Mouse (Mus musculus) forelimb bud, embryonic 11.5 days (tissue): Measurements from ENCODE around the gene Tmem106c.

Source experiments
- DNase-seq: peaks from one replicate; pipeline ENCODE4 v3.0.0-alpha.2; 2012; ENCODE audit warnings: low read depth, low spot score

Gene Tmem106c

DNA sequence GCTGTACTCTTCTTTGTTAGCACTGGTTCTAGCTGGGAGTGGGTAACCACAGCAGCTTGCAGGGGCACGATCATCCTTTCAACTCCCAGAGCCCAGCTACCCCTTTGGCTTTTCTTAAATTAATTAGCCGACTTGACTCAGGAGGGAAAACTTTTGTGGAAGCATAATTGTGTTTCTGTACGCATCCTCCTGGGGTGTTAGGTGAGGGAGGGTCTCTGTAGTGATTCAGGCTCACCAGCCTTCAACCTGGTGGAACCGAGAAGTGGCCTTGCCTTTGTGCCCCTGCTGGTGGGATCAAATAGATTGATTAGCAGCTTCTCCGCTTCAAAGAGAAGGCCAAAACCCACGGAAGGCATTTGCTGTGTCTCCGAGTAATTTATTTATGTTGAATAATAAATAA, 36.0 kb downstream of the Tmem106c start:
- no peak for DNase-seq

DNA sequence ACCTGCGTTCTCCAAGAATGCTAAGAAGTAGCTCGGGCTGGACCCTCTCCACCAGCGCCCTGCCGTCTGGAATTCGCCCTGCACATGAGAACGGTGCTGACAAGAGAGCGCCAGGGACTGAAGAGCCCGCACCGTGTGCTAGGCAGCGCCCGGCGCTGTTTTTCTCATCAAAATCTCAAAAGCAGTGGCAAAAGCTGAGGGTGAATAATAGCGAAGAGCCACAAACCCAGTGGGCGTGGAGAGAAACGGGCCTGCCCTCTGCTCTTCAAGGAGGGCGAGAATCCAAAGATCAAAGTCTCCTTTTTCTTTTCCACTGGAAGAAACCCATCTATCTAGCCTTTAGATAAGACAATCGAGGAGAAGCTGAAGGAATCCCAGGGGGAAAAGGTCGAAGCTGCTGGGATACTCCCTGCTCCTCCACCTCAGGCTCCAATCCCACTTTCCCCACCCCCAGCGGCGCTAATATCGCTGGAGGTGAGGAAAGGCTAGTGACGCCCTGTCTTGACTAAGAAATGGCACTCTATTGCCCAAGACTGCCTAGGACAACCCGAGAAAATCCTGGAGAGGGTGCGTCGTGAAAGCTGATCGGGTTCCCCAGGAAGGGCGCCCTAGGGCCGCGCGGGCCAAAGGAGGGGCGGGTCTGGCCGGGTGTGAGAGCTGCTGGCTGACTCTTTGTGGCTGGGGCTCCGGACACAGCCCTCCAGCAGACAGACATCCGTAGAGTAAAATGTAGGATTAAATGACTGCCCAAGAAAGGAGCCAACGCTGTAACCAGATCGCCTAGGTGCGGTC, 37.5 kb downstream of the Tmem106c start:
- peak; percentile 73 for DNase-seq

DNA sequence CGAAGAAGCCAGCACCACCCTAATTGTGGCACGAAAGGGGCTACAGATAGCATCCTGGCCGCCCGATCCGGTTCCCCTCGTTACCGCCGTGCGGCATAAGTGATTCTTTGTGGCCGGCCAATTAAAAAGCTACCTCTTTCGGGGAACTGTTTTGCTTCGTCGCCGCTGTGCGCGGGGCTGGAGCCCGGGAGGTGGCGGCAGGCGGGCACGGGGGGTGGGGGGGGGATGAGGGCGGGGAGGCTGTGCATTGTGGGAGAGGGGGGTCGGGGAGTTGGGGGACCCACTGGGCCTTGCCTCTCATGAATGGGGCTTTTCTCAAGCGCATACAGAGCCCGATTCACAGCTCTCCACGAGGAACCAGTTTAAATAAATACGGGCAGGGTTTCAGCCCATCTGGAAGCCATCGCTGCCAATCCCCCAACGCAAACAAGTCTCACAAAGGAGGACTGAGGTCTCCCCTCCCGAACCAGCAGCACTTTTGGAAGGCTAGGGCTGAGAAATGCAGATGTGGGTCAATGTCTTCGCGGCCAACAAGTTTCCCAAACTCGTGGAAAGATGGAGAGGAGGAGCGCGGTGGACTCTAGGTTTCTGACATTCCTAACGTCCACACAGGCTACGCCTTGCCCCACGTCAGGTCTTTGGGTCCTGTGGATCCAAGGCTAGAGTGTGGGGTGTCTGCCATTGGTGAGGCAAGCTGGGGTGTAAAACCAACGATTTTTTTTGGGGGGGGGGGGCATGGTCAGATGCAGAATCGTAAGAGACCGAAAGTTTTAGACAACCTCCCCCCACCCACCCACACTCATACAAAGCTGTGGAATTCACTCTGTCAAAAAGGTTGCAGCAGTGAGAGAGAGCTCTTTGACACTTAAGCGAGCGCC, 38.4 kb downstream of the Tmem106c start:
- peak; percentile 80 for DNase-seq

DNA sequence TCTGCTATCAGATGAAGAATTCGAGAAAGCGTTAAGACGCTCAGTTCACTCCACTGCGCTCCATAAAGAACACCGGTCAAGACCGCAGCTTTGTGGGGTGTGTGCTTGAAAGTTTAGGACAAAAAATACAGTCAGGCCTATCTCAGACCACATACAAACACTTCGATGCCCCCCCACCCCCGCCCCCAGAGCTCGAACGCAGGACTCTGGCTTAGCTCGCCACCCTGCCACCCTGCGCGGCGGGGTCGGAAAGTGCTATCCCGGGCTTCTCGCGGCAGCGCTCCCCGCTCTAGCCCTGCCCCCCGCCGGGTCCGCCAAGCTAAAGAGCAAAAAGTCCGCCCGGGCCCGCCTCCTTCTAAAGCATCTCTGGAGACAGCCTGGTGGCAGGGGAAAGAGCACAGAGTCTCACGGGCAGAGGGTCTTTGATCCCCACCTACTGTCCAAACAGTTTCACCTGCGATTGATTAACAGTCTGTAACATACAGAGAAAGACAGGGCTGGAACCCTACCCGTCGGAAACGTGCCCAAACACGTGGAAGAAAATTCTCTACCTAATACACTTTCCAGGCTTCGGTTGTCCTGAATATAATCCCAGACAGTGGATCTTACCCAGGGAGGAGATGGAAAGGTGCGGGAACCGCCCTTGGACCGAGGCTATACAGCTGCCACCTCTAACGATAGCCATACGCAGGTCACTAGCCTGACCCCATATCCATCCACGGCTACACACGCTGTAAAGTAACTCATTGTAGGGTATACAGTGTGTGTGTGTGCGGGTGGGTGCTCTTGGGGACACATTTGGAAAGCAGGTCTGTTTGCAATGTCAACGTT, 39.2 kb downstream of the Tmem106c start:
- DNase-seq: peak; percentile 53

DNA sequence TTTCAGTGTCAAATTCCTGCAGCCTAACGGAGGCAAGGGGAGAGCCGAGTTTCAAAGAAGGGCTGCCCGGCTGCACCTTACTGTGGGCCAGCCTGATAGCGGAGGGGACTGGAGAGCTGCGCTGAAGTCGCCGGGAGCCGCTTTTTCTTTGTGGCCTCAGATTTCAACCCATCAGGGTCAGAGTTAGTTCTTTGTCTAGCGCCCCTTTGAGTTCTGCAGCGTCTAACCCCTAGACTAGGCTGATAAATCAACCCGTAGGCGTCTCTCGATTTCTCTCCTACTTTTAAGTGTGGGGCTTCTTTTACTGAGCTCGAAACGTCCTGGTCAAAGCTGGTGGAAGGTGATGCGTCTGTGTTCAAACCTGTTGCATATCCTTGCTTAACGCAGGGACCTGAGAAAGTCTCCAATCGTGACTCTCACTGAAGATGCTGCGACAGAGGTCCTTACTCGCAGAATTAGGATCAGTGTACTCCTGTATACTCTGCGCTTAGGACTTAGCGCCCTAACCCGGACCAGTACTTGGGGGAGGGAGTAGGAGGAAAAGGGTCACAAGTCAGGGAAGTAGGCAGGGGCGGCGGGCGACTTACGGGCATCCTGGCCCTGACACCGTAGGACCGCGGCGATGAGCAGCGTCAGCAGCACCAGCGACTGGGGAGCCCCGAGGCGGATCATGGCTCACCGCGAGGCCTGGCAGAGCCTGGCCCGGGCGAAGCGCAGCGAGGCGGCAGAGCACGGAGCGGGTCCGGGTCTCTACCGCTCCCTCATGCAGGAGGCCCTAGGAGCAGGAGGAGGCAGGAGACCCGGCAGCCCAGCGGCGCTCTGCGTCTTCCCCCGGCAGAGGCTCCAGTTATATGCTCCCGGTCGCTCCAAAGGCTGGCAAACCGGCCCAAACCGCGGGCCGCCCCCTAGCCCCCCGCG, 40.1 kb downstream of the Tmem106c start, which contains the start of gene Col2a1:
Gene Col2a1, minus strand, starts transcription at position 874 of the 918 bp plus-strand sequence.
- peak; percentile 81 for DNase-seq

DNA sequence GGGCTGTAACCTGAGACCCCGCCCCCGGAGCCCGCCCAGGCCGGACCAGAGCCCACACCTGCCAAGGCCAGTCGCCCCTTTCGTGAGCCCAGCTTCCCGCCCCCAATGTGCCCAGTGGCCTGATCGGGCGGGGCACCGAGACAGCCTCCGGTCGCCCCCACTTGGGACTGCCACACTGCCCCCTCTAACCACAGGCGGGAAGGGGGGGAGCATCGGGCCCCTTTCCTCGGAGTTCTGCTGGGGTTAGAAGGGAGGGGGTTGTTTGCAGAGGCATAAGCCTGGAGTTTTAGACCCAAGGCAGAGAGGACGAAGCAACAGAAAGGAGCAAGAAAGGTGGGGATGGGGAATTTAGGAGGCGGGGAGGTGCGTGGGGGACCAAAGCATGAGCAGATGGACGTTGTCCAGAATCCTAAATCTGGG, 40.8 kb downstream of the Tmem106c start:
- no peak for DNase-seq

DNA sequence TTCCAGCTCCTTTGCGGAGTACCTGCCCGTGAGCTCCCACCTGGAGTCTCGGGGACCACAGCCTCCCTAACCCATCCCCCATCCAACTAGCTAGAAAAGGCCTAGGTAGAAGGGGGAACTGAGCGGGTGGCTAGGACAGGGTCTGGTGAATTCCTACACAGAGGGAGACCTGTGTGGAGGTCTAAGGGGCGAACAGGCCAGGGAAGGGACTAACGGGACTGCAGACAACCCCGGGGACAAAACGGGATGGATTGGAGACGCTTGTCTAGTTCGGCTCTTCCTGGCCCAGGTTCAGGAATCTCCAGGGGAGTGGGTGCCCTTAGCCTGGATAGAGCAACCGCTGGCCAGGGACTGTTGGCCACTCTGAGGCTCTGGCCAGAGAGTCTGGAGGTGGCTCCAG, 41.2 kb downstream of the Tmem106c start:
- DNase-seq: no peak

DNA sequence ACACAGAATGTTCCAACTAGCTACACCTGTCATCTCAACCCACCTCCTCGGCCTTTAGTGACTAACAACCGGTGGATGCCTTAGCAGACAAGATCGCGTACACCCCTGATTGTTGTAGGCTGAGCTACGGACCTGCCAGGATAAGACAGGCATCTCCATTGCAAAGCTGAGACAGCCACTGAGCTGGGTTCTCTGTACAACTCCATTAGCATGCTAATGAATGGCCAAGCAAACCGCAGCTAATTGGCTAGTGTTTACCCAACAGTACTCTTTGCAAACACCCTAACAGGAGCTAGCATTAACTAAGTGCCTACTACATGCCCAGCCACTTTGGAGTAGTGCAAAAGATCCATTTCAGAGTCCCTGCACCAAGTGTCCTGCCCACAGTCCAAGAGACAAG, 48.8 kb downstream of the Tmem106c start:
- DNase-seq: no peak

DNA sequence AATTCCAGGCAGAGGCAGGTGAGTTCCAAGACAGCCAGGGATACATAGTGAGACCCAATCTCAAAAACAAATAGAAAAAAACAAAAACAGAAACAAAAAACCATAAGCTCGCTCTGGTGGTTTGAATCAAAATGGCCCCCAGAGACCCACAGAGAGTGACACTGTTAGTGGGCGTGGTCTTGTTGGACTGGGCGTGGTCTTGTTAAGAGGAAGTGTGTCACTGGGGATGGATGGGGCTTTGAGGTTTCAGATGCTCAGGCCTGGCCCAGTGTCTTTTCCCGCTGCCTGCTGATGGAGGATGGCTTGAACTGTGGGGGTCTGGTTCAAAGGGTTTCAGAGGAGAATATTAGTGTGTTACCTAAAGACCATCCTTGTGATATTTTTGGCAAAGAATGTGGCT, 53.9 kb downstream of the Tmem106c start:
- DNase-seq: no peak

DNA sequence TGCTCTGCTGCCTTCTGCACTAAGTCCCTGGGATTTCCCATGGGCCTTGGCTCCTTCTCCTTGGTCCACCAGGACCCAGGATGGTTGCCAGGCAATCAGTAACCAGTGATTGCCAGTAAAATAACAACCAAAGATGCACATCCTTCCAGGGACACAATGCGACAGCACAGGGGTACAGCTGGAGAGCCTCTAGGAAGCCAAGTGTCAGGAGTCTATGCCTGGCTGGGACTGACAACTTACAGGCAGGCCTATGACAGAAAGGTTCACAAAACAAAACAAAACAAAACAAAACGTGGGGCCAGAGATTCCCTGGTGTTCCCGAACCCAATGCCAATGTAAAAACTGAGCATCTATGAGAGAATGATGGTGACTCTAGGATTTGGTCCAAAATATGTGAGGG, 55.0 kb downstream of the Tmem106c start:
- no peak for DNase-seq
